Mouse (Mus musculus) megakaryocyte progenitor cell, adult 5-6 weeks (primary cell): ENCODE measurements around the gene Spata31d1b. TPM values are rescaled to one million over a fixed set of nuclear protein-coding genes. Genes with fewer than 3 reads are reported as not detected.
"Not testable (repeated sequence)": the region's sequence is repeated elsewhere in the genome, so short reads cannot be mapped to it uniquely, and the experiment has no call there.

Source experiments
- ATAC-seq: replicated peaks from 2 replicates; pipeline ENCODE4 v1.8.0; 2016; ENCODE audit warnings: mild to moderate bottlenecking, moderate TSS enrichment, inconsistent platforms; ENCODE audit not compliant: poor library complexity
- total RNA-seq, 2 experiments: library from RNA; stranded (forward) in 1 of 2; stranded (reverse) in 1 of 2; fragments of 157-497, 149-512 nt in 1 of 2; fragments of 200-1000 nt in 1 of 2; gene quantifications; 2 replicates each; pipeline versions ENCODE4 v1.2.3 to v1.2.4; 2015 to 2017

Spata31d1b gene
- total RNA-seq (2015) (not detected in 2 replicates), total RNA-seq (2017) (not detected in 2 replicates)

GRCm38 (mm10) chr13:59711984-59712383 lies at the start of gene Spata31d1b:
Gene Spata31d1b, plus strand, starts transcription at chr13:59712284.
- ATAC-seq: not testable (repeated sequence)

- ATAC-seq: no peak
These were observed 48.0 kb upstream of the Spata31d1b start for GRCm38 (mm10) chr13:59663939-59664712.

GRCm38 (mm10) chr13:59667763-59668162 lies 44.3 kb upstream of the Spata31d1b start:
- ATAC-seq: no peak

GRCm38 (mm10) chr13:59668501-59669093 lies 43.5 kb upstream of the Spata31d1b start:
- ATAC-seq: peak; percentile 79

GRCm38 (mm10) chr13:59669946-59670345 lies 42.1 kb upstream of the Spata31d1b start:
- no peak for ATAC-seq

- no peak for ATAC-seq
These were observed 40.6 kb upstream of the Spata31d1b start for GRCm38 (mm10) chr13:59671521-59671920.

- ATAC-seq: peak; percentile 51
These were observed 39.8 kb upstream of the Spata31d1b start for GRCm38 (mm10) chr13:59672248-59672647.

- ATAC-seq: no peak
These were observed 38.5 kb upstream of the Spata31d1b start for GRCm38 (mm10) chr13:59673597-59673996.

- no peak for ATAC-seq
These were observed 37.9 kb upstream of the Spata31d1b start for GRCm38 (mm10) chr13:59674215-59674614.

- no peak; the same call in 1 of the 2 replicates for ATAC-seq
These were observed 37.3 kb upstream of the Spata31d1b start for GRCm38 (mm10) chr13:59674761-59675150.

GRCm38 (mm10) chr13:59675151-59676011 lies 36.7 kb upstream of the Spata31d1b start, which contains the start of gene Golm1:
Gene Golm1, minus strand, starts transcription at chr13:59675811.
- ATAC-seq: peak; percentile 37

- peak; percentile 36 for ATAC-seq
These were observed 35.5 kb upstream of the Spata31d1b start for GRCm38 (mm10) chr13:59676316-59677229.

GRCm38 (mm10) chr13:59679306-59679705 lies 32.8 kb upstream of the Spata31d1b start:
- no peak for ATAC-seq

GRCm38 (mm10) chr13:59679908-59680307 lies 32.2 kb upstream of the Spata31d1b start:
- ATAC-seq: no peak

GRCm38 (mm10) chr13:59682629-59683028 lies 29.5 kb upstream of the Spata31d1b start:
- peak; percentile 95 for ATAC-seq

GRCm38 (mm10) chr13:59685236-59685635 lies 26.8 kb upstream of the Spata31d1b start:
- ATAC-seq: no peak

- ATAC-seq: peak; percentile 28; the same call in 1 of the 2 replicates
These were observed 23.7 kb upstream of the Spata31d1b start for GRCm38 (mm10) chr13:59688338-59688770.

- ATAC-seq: peak; percentile 53
These were observed 22.8 kb upstream of the Spata31d1b start for GRCm38 (mm10) chr13:59689313-59689712.

- peak; percentile 42 for ATAC-seq
These were observed 22.2 kb upstream of the Spata31d1b start for GRCm38 (mm10) chr13:59689843-59690242.

GRCm38 (mm10) chr13:59690576-59690975 lies 21.5 kb upstream of the Spata31d1b start:
- ATAC-seq: no peak
